Mouse (Mus musculus) ES-E14 (cell line): ENCODE results near the gene C1qb.

ENCODE experiments used
- HCFC1 ChIP-seq: IDR thresholded peaks from 2 replicates; pipeline ENCODE4 v1.6.1; 2012; ENCODE audit warnings: low read length, inconsistent platforms, borderline replicate concordance; ENCODE audit not compliant: insufficient read depth
- MAFK ChIP-seq: IDR thresholded peaks from 2 replicates; pipeline ENCODE4 v1.6.1; 2014; ENCODE audit warnings: mild to moderate bottlenecking, low read depth, low read length, inconsistent platforms; ENCODE audit not compliant: insufficient read depth
- ZC3H11A ChIP-seq: IDR thresholded peaks from 2 replicates; pipeline ENCODE4 v1.6.1; 2012; ENCODE audit warnings: low read depth, mild to moderate bottlenecking, inconsistent platforms, low read length, borderline replicate concordance
- ZNF384 ChIP-seq: IDR thresholded peaks from 2 replicates; pipeline ENCODE4 v1.6.1; 2012; ENCODE audit warnings: low read depth, low read length, inconsistent platforms

DNA sequence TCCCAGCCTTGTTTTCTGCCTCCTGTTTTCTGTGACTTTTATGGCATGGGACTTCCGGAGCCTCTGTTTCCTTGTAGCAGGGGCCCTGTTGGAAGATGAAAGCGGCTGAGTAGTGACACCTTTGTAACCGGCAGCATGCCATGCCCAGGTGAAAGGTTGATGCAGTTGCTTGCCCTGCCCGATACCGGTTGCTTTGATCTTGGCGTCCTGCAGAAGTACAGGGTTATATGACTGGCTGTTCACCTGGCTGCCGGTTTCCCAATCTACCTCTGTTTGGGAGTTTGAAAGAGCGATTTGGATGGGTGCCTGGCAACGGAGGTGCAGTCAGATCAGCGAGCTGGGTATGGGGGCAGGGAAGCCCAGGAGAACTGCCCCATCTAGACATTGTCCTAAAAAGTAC, 43.2 kb downstream of the C1qb start:
- TF ChIP-seq HCFC1 (no peak), MAFK (no peak), ZNF384 (no peak), ZC3H11A (no peak)
